Mouse (Mus musculus) ES-Bruce4 (cell line): ENCODE results near the gene Apoa2. TPM values are rescaled to one million over a fixed set of nuclear protein-coding genes. Genes with fewer than 3 reads are reported as not detected.

Experiments used
- H3K27ac ChIP-seq: 2 replicates; pipeline ENCODE4 v1.5.1; 2012; ENCODE audit warnings: low read length, inconsistent platforms; ENCODE audit not compliant: insufficient read depth
- H3K27me3 ChIP-seq: 2 replicates; pipeline ENCODE4 v1.6.1; 2012; ENCODE audit warnings: mild to moderate bottlenecking, low read length, inconsistent platforms; ENCODE audit not compliant: control insufficient read depth, poor library complexity, insufficient read depth, severe bottlenecking
- H3K36me3 ChIP-seq: 2 replicates; pipeline ENCODE4 v1.6.1; 2012; ENCODE audit warnings: inconsistent platforms, mild to moderate bottlenecking, low read length, moderate library complexity; ENCODE audit not compliant: control insufficient read depth, poor library complexity, insufficient read depth, severe bottlenecking
- H3K4me1 ChIP-seq: one replicate; pipeline ENCODE4 v1.8.1; 2011; ENCODE audit warnings: low read length; ENCODE audit not compliant: control insufficient read depth, insufficient read depth
- H3K4me3 ChIP-seq: 2 replicates; pipeline ENCODE4 v1.5.1; 2011; ENCODE audit warnings: low read depth, mild to moderate bottlenecking, low read length
- H3K9ac ChIP-seq: 2 replicates; pipeline ENCODE4 v1.6.1; 2012; ENCODE audit warnings: low read depth, mild to moderate bottlenecking, inconsistent platforms; ENCODE audit not compliant: poor library complexity, severe bottlenecking
- H3K9me3 ChIP-seq: replicated peaks from 2 replicates; pipeline ENCODE4 v1.6.1; 2012; ENCODE audit warnings: mild to moderate bottlenecking, low read length, inconsistent platforms; ENCODE audit not compliant: control insufficient read depth, poor library complexity, insufficient read depth, severe bottlenecking
- CTCF ChIP-seq: IDR thresholded peaks from one replicate; pipeline ENCODE4 v1.8.1; 2011; ENCODE audit warnings: low read depth, low read length
- EP300 ChIP-seq: IDR thresholded peaks from 2 replicates; pipeline ENCODE4 v1.6.1; 2011; ENCODE audit warnings: low read depth, low read length; ENCODE audit not compliant: insufficient read depth
- POLR2A ChIP-seq: IDR thresholded peaks from one replicate; pipeline ENCODE4 v1.8.1; 2011; ENCODE audit warnings: low read length; ENCODE audit not compliant: insufficient read depth
- polyA plus RNA-seq: library from polyadenylated mRNA; stranded (reverse); fragments of >200 nt; gene quantifications from 2 replicates; pipeline ENCODE4 v1.2.4, GENCODE M21; 2011; ENCODE audit warnings: low read depth; ENCODE audit not compliant: missing spikeins, insufficient read depth, insufficient read length

The Apoa2 gene
- polyA plus RNA-seq, 1 experiment, result 19.1 TPM

- Histone ChIP-seq H3K9me3 (no peaks in the 10 kb centered on the region), H3K4me1 (no peaks in the 10 kb centered on the region), H3K4me3 (no peak within 1 kb of the TSS), H3K9ac (no peak within 1 kb of the TSS), H3K27me3 (no peaks in the 10 kb centered on the region), H3K36me3 (no peaks in the 10 kb centered on the region), H3K27ac (no peak within 1 kb of the TSS)
- TF ChIP-seq EP300 (no peak), POLR2A (no peak), CTCF (no peak)
Observed at GRCm38 (mm10) chr1:171213801-171214496, 10.9 kb upstream of the Apoa2 start, which contains the start of gene Nr1i3. Gene Nr1i3 (plus strand): TSS chr1:171213970.

GRCm38 (mm10) chr1:171216241-171216955 is 8.5 kb upstream of the Apoa2 start:
- Histone ChIP-seq H3K4me3 (no peak overlapping the region), H3K36me3 (peaks cover 3% of the 10 kb centered on the region; the same call in 1 of the 2 replicates), H3K4me1 (peaks cover 2% of the 10 kb centered on the region), H3K9me3 (no peaks in the 10 kb centered on the region), H3K9ac (no peak overlapping the region), H3K27me3 (no peaks in the 10 kb centered on the region), H3K27ac (no peak overlapping the region)
- TF ChIP-seq CTCF (no peak), EP300 (no peak), POLR2A (no peak)

- no peak for TF ChIP-seq EP300
- peak; percentile 86 for TF ChIP-seq CTCF
- H3K9me3 ChIP-seq, result no peaks in the 10 kb centered on the region
- no peak overlapping the region for H3K9ac ChIP-seq
- peaks cover 3% of the 10 kb centered on the region; the same call in 1 of the 2 replicates for H3K36me3 ChIP-seq
- no peaks in the 10 kb centered on the region for H3K27me3 ChIP-seq
- peak overlapping the region; percentile 83 for H3K27ac ChIP-seq
- peak overlapping the region; percentile 99 for H3K4me3 ChIP-seq
- peaks cover 4% of the 10 kb centered on the region for H3K4me1 ChIP-seq
Observed at GRCm38 (mm10) chr1:171220871-171221270, 4.0 kb upstream of the Apoa2 start.

GRCm38 (mm10) chr1:171221281-171222193 is 3.3 kb upstream of the Apoa2 start:
- Histone ChIP-seq H3K4me3 (peak overlapping the region; percentile 99), H3K36me3 (peaks cover 3% of the 10 kb centered on the region; the same call in 1 of the 2 replicates), H3K9ac (peak overlapping the region; percentile 80), H3K4me1 (peaks cover 4% of the 10 kb centered on the region), H3K9me3 (no peaks in the 10 kb centered on the region), H3K27me3 (no peaks in the 10 kb centered on the region), H3K27ac (peak overlapping the region; percentile 83)
- TF ChIP-seq EP300 (peak; percentile 91), CTCF (no peak)

DNA sequence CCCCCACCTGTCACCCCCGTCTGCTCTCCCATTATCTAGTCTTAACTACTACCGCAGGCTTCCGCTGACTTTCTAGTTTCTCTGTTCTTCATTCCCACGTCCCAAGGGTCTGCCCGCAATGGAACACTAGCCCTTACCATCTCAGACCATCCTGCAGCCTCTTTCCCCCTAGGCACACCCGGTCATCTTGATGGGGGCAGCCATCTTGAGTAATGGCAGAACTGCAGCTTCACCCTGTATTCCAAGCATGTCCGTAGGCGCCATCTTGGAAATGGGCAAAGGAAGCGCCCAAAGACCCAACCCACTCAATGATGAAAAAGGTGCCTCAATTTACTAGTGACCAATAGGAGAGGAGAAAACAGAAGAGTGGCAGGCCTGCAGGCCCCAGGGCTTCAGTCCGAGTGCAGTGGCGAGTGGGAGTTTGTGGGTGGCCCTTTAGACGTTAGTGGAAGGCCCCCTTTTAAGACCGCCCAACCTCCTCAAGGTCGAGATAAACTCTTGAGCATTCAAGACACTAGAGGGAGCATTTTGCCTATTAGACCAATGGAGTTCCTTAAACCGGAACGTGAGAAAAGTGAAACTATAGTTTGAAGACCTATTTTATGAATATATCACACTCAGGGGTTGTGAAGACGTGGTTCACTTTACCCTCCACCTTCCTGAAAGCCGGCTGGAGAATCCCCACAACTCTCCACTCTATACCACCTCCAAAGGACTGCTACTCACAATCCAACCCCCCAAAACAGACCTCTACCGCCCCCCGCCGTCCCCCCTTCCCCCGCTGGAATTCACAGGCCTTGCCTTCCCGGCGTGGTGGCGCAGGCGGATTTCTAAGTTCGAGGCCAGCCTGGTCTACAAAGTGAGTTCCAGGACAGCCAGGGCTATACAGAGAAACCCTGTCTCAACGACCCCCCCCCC is 2.4 kb upstream of the Apoa2 start, which contains the start of gene Tomm40l:
TSS of gene Tomm40l (minus strand) at position 277 of the 918 bp plus-strand sequence.
- peaks cover 3% of the 10 kb centered on the region; the same call in 1 of the 2 replicates for H3K36me3 ChIP-seq
- H3K4me1 ChIP-seq, result peaks cover 6% of the 10 kb centered on the region
- no peaks in the 10 kb centered on the region for H3K27me3 ChIP-seq
- H3K4me3 ChIP-seq, result peak within 1 kb of the TSS; percentile 99
- H3K9me3 ChIP-seq, result no peaks in the 10 kb centered on the region
- H3K9ac ChIP-seq, result peak within 1 kb of the TSS; percentile 80
- TF ChIP-seq EP300 (peak; percentile 45; the same call in 1 of the 2 replicates), CTCF (no peak)
- peak within 1 kb of the TSS; percentile 83 for H3K27ac ChIP-seq
